Mouse (Mus musculus): ENCODE data around the gene Vmn1r95.
"Not testable (repeated sequence)": the region's sequence is repeated elsewhere in the genome, so short reads cannot be mapped to it uniquely, and the experiment has no call there.

GRCm38 (mm10) chr7:20233728-20234127 lies 40.2 kb downstream of the Vmn1r95 start, which contains the start of gene Gm4498:
- TF ChIP-seq CTCF (IDR thresholded peaks at IDR 0.05; ENCODE audit: low read depth, low read length); GATA2 (IDR thresholded peaks at IDR 0.05; ENCODE audit: borderline replicate concordance, low read depth, low read length); GATA1 (IDR thresholded peaks at IDR 0.05; ENCODE audit: borderline replicate concordance, low read length): not testable (repeated sequence)

Measured in G1E (cell line).